Mouse (Mus musculus) kidney, embryonic 14.5 days (tissue): Measurements from ENCODE around the gene Cbfa2t3. TPM values are rescaled to one million over a fixed set of nuclear protein-coding genes. Genes with fewer than 3 reads are reported as not detected.
A peak's percentile ranks its signal among the peaks of the same experiment; 100 is the strongest.

Experiments
- ATAC-seq: fragments of 200-750 bp; cut with Nextera tagmentation; 2 replicates; pipeline ENCODE4 v1.8.0; 2017; ENCODE audit warnings: moderate number of reproducible peaks, mild to moderate bottlenecking, moderate TSS enrichment, moderate library complexity; ENCODE audit not compliant: low FRiP score, low TSS enrichment
- H3K27ac ChIP-seq: fragments of 300-500 bp; sonication (generic); 2 replicates; pipeline ENCODE4 v1.5.1; 2014; ENCODE audit warnings: low read depth, mild to moderate bottlenecking, low read length, moderate library complexity, mixed read lengths
- H3K27me3 ChIP-seq: fragments of 300-500 bp; sonication (generic); 2 replicates; pipeline ENCODE4 v1.6.1; 2014; ENCODE audit warnings: mild to moderate bottlenecking, low read length; ENCODE audit not compliant: control insufficient read depth, insufficient read depth
- H3K36me3 ChIP-seq: fragments of 300-500 bp; sonication (generic); 2 replicates; pipeline ENCODE4 v1.6.1; 2014; ENCODE audit warnings: low read length, mixed read lengths; ENCODE audit not compliant: control insufficient read depth, insufficient read depth
- H3K4me1 ChIP-seq: fragments of 300-500 bp; sonication (generic); 2 replicates; pipeline ENCODE4 v1.6.1; 2014; ENCODE audit warnings: low read length, mixed read lengths; ENCODE audit not compliant: control insufficient read depth, insufficient read depth
- H3K4me2 ChIP-seq: fragments of 300-500 bp; sonication (generic); replicated peaks from 2 replicates; pipeline ENCODE4 v1.6.1; 2014; ENCODE audit warnings: low read depth, mild to moderate bottlenecking, low read length
- H3K4me3 ChIP-seq: fragments of 300-500 bp; sonication (generic); 2 replicates; pipeline ENCODE4 v1.5.1; 2014; ENCODE audit warnings: mild to moderate bottlenecking, low read length
- H3K9ac ChIP-seq: fragments of 300-500 bp; sonication (generic); 2 replicates; pipeline ENCODE4 v1.6.1; 2014; ENCODE audit warnings: low read depth, mild to moderate bottlenecking, low read length, moderate library complexity
- H3K9me3 ChIP-seq: fragments of 300-500 bp; sonication (generic); 2 replicates; pipeline ENCODE4 v1.6.1; 2016; ENCODE audit warnings: low read length; ENCODE audit not compliant: control insufficient read depth
- WGBS: fragments of 180-500 bp; shearing (Covaris S2); extraction: QIAGEN DNeasy Blood & Tissue Kit; methylation state at CpG from one replicate; pipeline ENCODE4 v1.1.7; 2014; 5-methylcytosine and 5-hydroxymethylcytosine counted together
- polyA plus RNA-seq: library from polyadenylated mRNA; unstranded; fragments of >200 nt; fragmentation: Nextera tagmentation; extraction: Ambion mirVana; gene quantifications from 2 replicates; pipeline ENCODE4 v1.2.1, GENCODE M21; 2014

Cbfa2t3 gene
- polyA plus RNA-seq, 1 experiment from 2014 or later = 3.6 TPM

- H3K36me3 ChIP-seq = no peaks in the 10 kb centered on the region
- H3K9me3 ChIP-seq = no peaks in the 10 kb centered on the region
- H3K4me3 ChIP-seq = no peak overlapping the region
- H3K4me2 ChIP-seq = no peak overlapping the region
- 78% methylated on average over 13 of the region's 13 CpGs for WGBS
- no peaks in the 10 kb centered on the region for H3K27me3 ChIP-seq
- ATAC-seq = no peak
- no peaks in the 10 kb centered on the region; the same call in 1 of the 2 replicates for H3K4me1 ChIP-seq
- no peak overlapping the region for H3K27ac ChIP-seq
- no peak overlapping the region for H3K9ac ChIP-seq
Measured at GRCm38 (mm10) chr8:122700628-122701027, 1.7 kb upstream of the Cbfa2t3 start.

- no peak for ATAC-seq
- no peaks in the 10 kb centered on the region for H3K9me3 ChIP-seq
- no peaks in the 10 kb centered on the region for H3K4me1 ChIP-seq
- no peaks in the 10 kb centered on the region for H3K27me3 ChIP-seq
- H3K36me3 ChIP-seq = no peaks in the 10 kb centered on the region
- H3K9ac ChIP-seq = peak overlapping the region; percentile 18; the same call in 1 of the 2 replicates
- H3K4me3 ChIP-seq = peak overlapping the region; percentile 12; the same call in 1 of the 2 replicates
- peak overlapping the region; percentile 22 for H3K4me2 ChIP-seq
- no peak overlapping the region for H3K27ac ChIP-seq
- 61% methylated on average over 5 of the region's 5 CpGs for WGBS
Measured at GRCm38 (mm10) chr8:122698254-122698768, 598 bp downstream of the Cbfa2t3 start.

GRCm38 (mm10) chr8:122697586-122697985 lies 1.3 kb downstream of the Cbfa2t3 start:
- Histone ChIP-seq H3K4me1 (no peaks in the 10 kb centered on the region), H3K4me3 (no peak overlapping the region), H3K27me3 (no peaks in the 10 kb centered on the region), H3K36me3 (no peaks in the 10 kb centered on the region), H3K9ac (no peak overlapping the region), H3K27ac (no peak overlapping the region), H3K4me2 (no peak overlapping the region), H3K9me3 (no peaks in the 10 kb centered on the region)
- ATAC-seq = no peak
- WGBS = 53% methylated on average over 6 of the region's 6 CpGs

- H3K9me3 ChIP-seq = no peaks in the 10 kb centered on the region
- no peak for ATAC-seq
- H3K4me3 ChIP-seq = no peak overlapping the region
- H3K4me1 ChIP-seq = no peaks in the 10 kb centered on the region
- no peaks in the 10 kb centered on the region for H3K27me3 ChIP-seq
- no peaks in the 10 kb centered on the region for H3K36me3 ChIP-seq
- no peak overlapping the region for H3K4me2 ChIP-seq
- no peak overlapping the region for H3K27ac ChIP-seq
- 80% methylated on average over 3 of the region's 3 CpGs for WGBS
- H3K9ac ChIP-seq = no peak overlapping the region
Measured at GRCm38 (mm10) chr8:122697181-122697581, 1.7 kb downstream of the Cbfa2t3 start.

GRCm38 (mm10) chr8:122695438-122696042 lies 3.4 kb downstream of the Cbfa2t3 start:
- Histone ChIP-seq H3K4me1 (no peaks in the 10 kb centered on the region), H3K9me3 (no peaks in the 10 kb centered on the region), H3K4me3 (no peak overlapping the region), H3K4me2 (no peak overlapping the region), H3K27ac (no peak overlapping the region), H3K27me3 (no peaks in the 10 kb centered on the region), H3K9ac (no peak overlapping the region), H3K36me3 (no peaks in the 10 kb centered on the region)
- 51% methylated on average over 7 of the region's 7 CpGs for WGBS
- ATAC-seq = no peak

GRCm38 (mm10) chr8:122692152-122692551 lies 6.8 kb downstream of the Cbfa2t3 start:
- Histone ChIP-seq H3K4me2 (no peak overlapping the region), H3K9me3 (no peaks in the 10 kb centered on the region), H3K9ac (no peak overlapping the region), H3K4me3 (no peak overlapping the region), H3K27me3 (no peaks in the 10 kb centered on the region), H3K36me3 (no peaks in the 10 kb centered on the region), H3K27ac (no peak overlapping the region), H3K4me1 (no peaks in the 10 kb centered on the region)
- 82% methylated on average over 8 of the region's 8 CpGs for WGBS
- no peak for ATAC-seq

- H3K27ac ChIP-seq = no peak overlapping the region
- no peaks in the 10 kb centered on the region for H3K4me1 ChIP-seq
- H3K27me3 ChIP-seq = no peaks in the 10 kb centered on the region
- 82% methylated on average over 6 of the region's 6 CpGs for WGBS
- no peak overlapping the region for H3K4me2 ChIP-seq
- no peaks in the 10 kb centered on the region for H3K9me3 ChIP-seq
- no peak for ATAC-seq
- H3K9ac ChIP-seq = no peak overlapping the region
- H3K36me3 ChIP-seq = no peaks in the 10 kb centered on the region
- H3K4me3 ChIP-seq = no peak overlapping the region
Measured at GRCm38 (mm10) chr8:122691018-122691417, 7.9 kb downstream of the Cbfa2t3 start.

- no peaks in the 10 kb centered on the region for H3K9me3 ChIP-seq
- peaks cover 5% of the 10 kb centered on the region; the same call in 1 of the 2 replicates for H3K27me3 ChIP-seq
- no peak overlapping the region for H3K27ac ChIP-seq
- no peak overlapping the region for H3K9ac ChIP-seq
- H3K4me3 ChIP-seq = no peak overlapping the region
- no peak for ATAC-seq
- no peak overlapping the region for H3K4me2 ChIP-seq
- no peaks in the 10 kb centered on the region for H3K36me3 ChIP-seq
- no peaks in the 10 kb centered on the region for H3K4me1 ChIP-seq
- WGBS = 74% methylated on average over 1 of the region's 1 CpGs
Measured at GRCm38 (mm10) chr8:122689315-122689714, 9.6 kb downstream of the Cbfa2t3 start.

- H3K27ac ChIP-seq = no peak overlapping the region
- WGBS = 63% methylated on average over 9 of the region's 9 CpGs
- H3K36me3 ChIP-seq = no peaks in the 10 kb centered on the region
- ATAC-seq = no peak
- H3K4me3 ChIP-seq = no peak overlapping the region
- H3K9me3 ChIP-seq = no peaks in the 10 kb centered on the region
- no peak overlapping the region for H3K4me2 ChIP-seq
- peaks cover 5% of the 10 kb centered on the region; the same call in 1 of the 2 replicates for H3K27me3 ChIP-seq
- no peak overlapping the region for H3K9ac ChIP-seq
- no peaks in the 10 kb centered on the region for H3K4me1 ChIP-seq
Measured at GRCm38 (mm10) chr8:122686879-122687278, 12.0 kb downstream of the Cbfa2t3 start.
